In genomic region chr14:8098687-8098995, GRCm38 (mm10) we compare ENCODE assay signal across 7 mouse cellular contexts. TPM values are rescaled to one million over a fixed set of nuclear protein-coding genes. Genes with fewer than 3 reads are reported as not detected.
DNase-seq lines count a peak whose midpoint lies in the region; ATAC-seq and TF ChIP-seq lines count a peak whose summit lies in the region.

No protein-coding gene starts in this region.

- H3K4me3 ChIP-seq in lung, embryonic 16.5 days (ENCODE audit: low read length): peak overlapping the region; percentile 84
- H3K4me3 ChIP-seq in intestine, embryonic 15.5 days (replicated peaks): peak overlapping the region; percentile 88
- peak overlapping the region; percentile 98 for H3K4me3 ChIP-seq in olfactory bulb, adult 2 months (ENCODE audit: insufficient read depth, low read depth, low read length)

- peak; percentile 4; the same call in 1 of the 2 replicates for ATAC-seq in lung, embryonic 16.5 days (ENCODE audit: low read depth)
- peak; percentile 2; the same call in 1 of the 2 replicates for ATAC-seq in intestine, embryonic 15.5 days
- no peak for ATAC-seq in activated CD4-positive, CD25-positive, alpha-beta regulatory T cell, adult 4 months

- no peak for TF ChIP-seq CTCF in olfactory bulb, adult 2 months (IDR thresholded peaks at IDR 0.05; ENCODE audit: insufficient read depth, low read depth, low read length)

- WGBS in lung, embryonic 16.5 days: 3% methylated on average over 5 of the region's 5 CpGs
- WGBS in intestine, embryonic 15.5 days: 2% methylated on average over 5 of the region's 5 CpGs
- under 1% methylated on average over 5 of the region's 5 CpGs for WGBS in olfactory bulb, adult 2 months

- peak overlapping the region; percentile 78 for H3K9ac ChIP-seq in lung, embryonic 16.5 days (ENCODE audit: low read length)
- H3K9ac ChIP-seq in intestine, embryonic 15.5 days: peak overlapping the region; percentile 73

- no peak for DNase-seq in lung, postnatal 10 days
- peak; percentile 38 for DNase-seq in embryo, embryonic 9.5 days (ENCODE audit: extremely low spot score)
- DNase-seq in urinary bladder, postnatal 36 days (ENCODE audit: low spot score in 2 of 2): no peak

- no peaks in the 10 kb centered on the region for H3K36me3 ChIP-seq in lung, embryonic 16.5 days (ENCODE audit: control insufficient read depth, insufficient read depth, low read length)
- H3K36me3 ChIP-seq in intestine, embryonic 15.5 days: no peaks in the 10 kb centered on the region

- peak overlapping the region; percentile 77 for H3K4me2 ChIP-seq in lung, embryonic 16.5 days (ENCODE audit: low read depth, low read length)
- peak overlapping the region; percentile 76 for H3K4me2 ChIP-seq in intestine, embryonic 15.5 days (replicated peaks)

- H3K27me3 ChIP-seq in lung, embryonic 16.5 days (ENCODE audit: control insufficient read depth, insufficient read depth, low read depth, low read length): no peaks in the 10 kb centered on the region
- H3K27me3 ChIP-seq in intestine, embryonic 15.5 days (replicated peaks): no peaks in the 10 kb centered on the region

- peak overlapping the region; percentile 33; the same call in 1 of the 2 replicates for H3K27ac ChIP-seq in lung, embryonic 16.5 days (ENCODE audit: low read length)
- H3K27ac ChIP-seq in intestine, embryonic 15.5 days: peak overlapping the region; percentile 48
- H3K27ac ChIP-seq in olfactory bulb, adult 2 months (ENCODE audit: insufficient read depth, low read depth, low read length): peak overlapping the region; percentile 54; the same call in 1 of the 2 replicates

- peaks cover 14% of the 10 kb centered on the region for H3K4me1 ChIP-seq in lung, embryonic 16.5 days (replicated peaks; ENCODE audit: control insufficient read depth, insufficient read depth, low read length)
- peaks cover 17% of the 10 kb centered on the region for H3K4me1 ChIP-seq in intestine, embryonic 15.5 days (replicated peaks)
- H3K4me1 ChIP-seq in olfactory bulb, adult 2 months (ENCODE audit: control insufficient read depth, insufficient read depth, low read length): peaks cover 7% of the 10 kb centered on the region

- no peak for TF ChIP-seq POLR2A in olfactory bulb, adult 2 months (IDR thresholded peaks at IDR 0.05; ENCODE audit: insufficient read depth, low read depth, low read length)

- H3K9me3 ChIP-seq in lung, embryonic 16.5 days (ENCODE audit: control insufficient read depth, low read length): no peaks in the 10 kb centered on the region
- H3K9me3 ChIP-seq in intestine, embryonic 15.5 days: no peaks in the 10 kb centered on the region

RNA-seq across cellular contexts. Expression of gene Pxk, which starts 0.6 kb away (rescaled TPM):
- 41.5 and 42.7 TPM in 2 replicates for polyA plus RNA-seq in lung, embryonic 16.5 days (2015; fragmentation: Nextera tagmentation; extraction: Ambion mirVana)
- 35.2 and 36.3 TPM in 2 replicates for polyA plus RNA-seq in intestine, embryonic 15.5 days (2015; fragmentation: Nextera tagmentation; extraction: Ambion mirVana)
- polyA plus RNA-seq in olfactory bulb, adult 2 months (2012; ENCODE audit: insufficient read depth, insufficient read length, low replicate concordance, missing spikeins): not detected in 2 replicates
- 10 to 100 TPM; 31.6 to 42.7 TPM for polyA plus RNA-seq in activated CD4-positive, CD25-positive, alpha-beta regulatory T cell, adult 4 months (2017; shearing (Covaris generic))

RNA-seq across cellular contexts. Expression of gene Rpp14, which starts 18.5 kb away (rescaled TPM):
- polyA plus RNA-seq in lung, embryonic 16.5 days (2015; fragmentation: Nextera tagmentation; extraction: Ambion mirVana): 44.5 and 47.6 TPM in 2 replicates
- polyA plus RNA-seq in intestine, embryonic 15.5 days (2015; fragmentation: Nextera tagmentation; extraction: Ambion mirVana): 52.1 and 53.7 TPM in 2 replicates
- polyA plus RNA-seq in olfactory bulb, adult 2 months (2012; ENCODE audit: insufficient read depth, insufficient read length, low replicate concordance, missing spikeins): not detected in 2 replicates
- polyA plus RNA-seq in activated CD4-positive, CD25-positive, alpha-beta regulatory T cell, adult 4 months (2017; shearing (Covaris generic)): 10 to 100 TPM; 35.2 to 38.5 TPM

Comparison
In these comparisons a context has a peak if more than half of its experiments do, and no peak if none do; other contexts are left out.
1. RNA of gene Pxk, which starts 0.6 kb away (polyA plus RNA-seq): 31.6 to 42.7 TPM in activated CD4-positive, CD25-positive, alpha-beta regulatory T cell, adult 4 months, 41.5 to 42.7 TPM in lung, embryonic 16.5 days and 35.2 to 36.3 TPM in intestine, embryonic 15.5 days; not detected in olfactory bulb, adult 2 months; every median in the first group is over 10 times any median in the second.
2. RNA of gene Rpp14, which starts 18.5 kb away (polyA plus RNA-seq): 52.1 to 53.7 TPM in intestine, embryonic 15.5 days, 44.5 to 47.6 TPM in lung, embryonic 16.5 days and 35.2 to 38.5 TPM in activated CD4-positive, CD25-positive, alpha-beta regulatory T cell, adult 4 months; not detected in olfactory bulb, adult 2 months; every median in the first group is over 10 times any median in the second.
3. Peak in every context shown above with its lines, with median percentiles within 50 percentile points of each other: H3K27ac ChIP-seq and H3K4me3 ChIP-seq.